Mouse (Mus musculus): ENCODE measurements around the gene Palm.

DNA sequence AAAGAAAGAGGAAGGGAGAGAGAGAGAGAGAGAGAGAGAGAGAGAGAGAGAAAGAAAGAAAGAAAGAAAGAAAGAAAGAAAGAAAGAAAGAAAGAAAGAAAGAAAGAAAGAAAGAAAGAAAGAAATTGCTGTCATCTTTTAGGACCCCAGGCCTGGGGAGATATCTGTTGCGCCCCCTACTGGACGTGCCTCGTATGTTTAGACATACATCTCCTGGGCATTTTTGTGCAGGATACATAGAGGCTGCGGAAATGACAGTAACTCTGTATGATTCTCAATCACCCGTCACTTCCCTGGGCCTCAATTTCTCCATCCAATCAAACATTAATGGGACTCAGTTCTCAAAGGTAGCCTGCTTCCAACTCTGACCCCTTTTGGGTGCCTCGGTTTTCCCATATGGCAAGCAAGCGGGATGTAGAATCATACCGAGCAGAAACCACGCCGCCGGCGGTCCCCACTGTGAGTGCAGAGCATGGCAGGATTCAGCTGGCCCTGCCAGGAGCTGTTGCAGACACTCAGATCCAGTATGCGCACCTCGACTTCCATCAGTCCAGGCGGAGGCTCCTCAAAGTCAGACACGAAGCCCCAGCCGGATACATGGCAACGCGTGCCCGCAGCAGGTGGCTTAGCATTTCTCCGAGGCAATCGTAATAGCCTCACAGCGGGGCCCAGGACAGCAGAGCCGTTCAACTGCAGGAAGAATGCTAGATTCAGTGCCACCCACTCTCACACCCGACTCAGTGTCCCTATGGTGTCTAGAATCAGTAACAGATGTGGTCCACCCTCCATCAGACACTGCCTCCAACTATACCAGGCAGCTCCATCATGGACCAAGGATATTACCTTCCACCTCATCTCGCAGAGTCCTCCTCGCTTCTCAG is 9.2 kb upstream of the Palm start:
- TF ChIP-seq CTCF (IDR thresholded peaks at IDR 0.05) (peak; percentile 64), EP300 (IDR thresholded peaks at IDR 0.05) (no peak)

Data from lung, postnatal 0 days (tissue).